Mouse (Mus musculus) CD8-positive naive resting alpha-beta T cell, adult 2 months (primary cell): ENCODE data around the gene Mrpl44.

Experiments used
- DNase-seq, 2 experiments: peaks; one replicate each; pipeline ENCODE4 v3.0.0; 2022; ENCODE audit warnings: low read depth in 2 of 2, low spot score in 2 of 2

Gene Mrpl44

DNA sequence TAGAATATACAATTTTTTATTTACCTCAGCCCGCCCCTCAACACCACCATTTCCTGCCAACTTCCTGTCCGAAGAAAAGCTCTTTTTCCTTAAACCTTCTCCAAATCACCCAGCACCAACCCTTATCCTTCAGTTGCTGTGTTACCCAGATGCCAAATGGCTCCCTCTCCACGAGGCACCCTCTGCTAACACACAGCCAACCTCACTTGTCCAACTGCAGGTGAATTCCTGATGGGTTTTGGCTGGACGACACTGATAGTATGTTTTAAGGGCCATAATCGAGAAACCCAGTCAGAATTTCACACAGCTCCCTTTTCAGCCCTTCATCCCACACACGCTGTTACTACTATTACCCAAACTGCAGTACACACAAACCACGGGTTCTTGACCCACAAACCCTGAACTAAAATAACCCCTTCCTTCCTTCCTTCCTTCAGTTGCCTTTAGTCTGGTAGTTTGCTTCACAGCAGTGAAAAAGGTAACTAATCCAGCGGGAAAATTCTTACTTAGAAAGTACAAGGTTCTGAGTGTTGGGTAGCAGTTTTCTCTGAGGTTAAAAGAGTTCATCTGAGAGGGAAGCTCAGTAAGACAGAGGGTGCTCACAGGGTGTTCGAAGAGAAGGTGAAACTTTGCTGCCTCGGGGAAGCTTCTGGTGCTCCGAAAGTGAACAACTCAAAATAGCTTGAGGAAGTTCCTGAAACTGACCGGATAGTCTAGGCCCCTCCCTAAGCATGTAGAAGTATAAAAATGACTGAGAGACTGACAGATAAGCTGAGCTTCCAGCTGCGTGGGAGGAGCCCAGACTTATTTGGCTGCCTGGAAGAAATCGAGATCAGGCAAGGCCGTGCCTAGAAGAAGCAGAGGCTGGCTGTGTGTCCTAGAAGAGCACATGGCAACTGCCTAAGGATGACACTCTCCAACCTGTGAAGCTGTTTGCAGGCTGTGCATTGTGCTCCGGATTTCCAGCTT is 13.3 kb upstream of the Mrpl44 start:
- DNase-seq: no peak

DNA sequence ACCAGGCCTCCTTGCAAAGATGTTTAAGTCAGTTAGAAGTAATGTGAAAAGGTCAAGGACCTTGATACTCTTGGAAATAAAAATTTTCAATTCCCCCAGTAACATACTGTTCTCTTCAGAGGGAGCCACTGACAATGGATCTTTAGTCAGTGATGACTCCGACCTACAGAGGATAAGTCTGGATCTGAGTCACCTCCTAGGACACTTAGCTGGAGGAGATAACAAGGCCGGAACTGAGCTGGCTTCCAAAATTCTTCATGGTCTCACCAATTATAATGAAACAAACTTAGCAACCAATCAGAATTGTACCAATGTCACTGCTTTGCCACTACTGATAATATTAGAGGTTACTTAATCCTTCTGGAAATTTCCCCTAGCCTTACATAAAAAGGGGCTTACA is 11.8 kb upstream of the Mrpl44 start:
- no peak for DNase-seq

DNA sequence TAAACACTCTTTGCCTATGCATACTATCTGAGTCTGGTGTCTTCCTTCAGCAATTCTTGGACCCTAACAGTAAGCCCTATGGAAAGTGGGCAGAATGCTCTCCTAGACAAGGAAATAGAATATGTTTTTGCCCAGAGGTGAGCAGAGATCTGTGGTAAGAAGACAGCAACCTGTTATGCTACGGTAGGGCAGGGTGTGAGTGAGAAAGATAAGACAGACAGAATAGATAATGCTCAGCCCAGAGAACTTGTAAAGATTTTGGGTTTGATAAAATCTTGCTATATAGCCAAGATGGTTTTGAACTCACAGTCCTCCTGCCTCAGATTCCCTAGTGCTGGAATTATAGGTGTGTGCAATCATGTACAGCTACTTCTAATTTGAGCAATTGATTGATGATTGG is 11.3 kb upstream of the Mrpl44 start:
- no peak for DNase-seq

DNA sequence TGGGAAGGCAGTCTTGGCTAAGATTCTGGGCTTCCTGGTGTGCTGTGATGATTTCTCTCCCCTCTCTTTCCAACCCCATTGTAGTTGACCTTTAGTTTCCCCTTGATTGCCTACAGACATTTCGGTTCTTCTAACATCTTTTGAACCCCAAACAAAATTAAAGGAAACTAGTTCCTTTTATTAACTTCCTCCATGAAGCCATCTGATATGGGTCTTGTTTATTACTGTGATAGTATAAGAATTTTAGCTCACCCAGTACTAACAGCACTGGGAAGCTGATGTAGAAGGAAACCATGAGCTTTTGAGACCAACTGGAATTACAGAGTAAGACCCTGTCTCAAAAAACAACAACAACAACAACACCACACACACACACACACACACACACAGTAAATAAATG is 7.6 kb upstream of the Mrpl44 start:
- DNase-seq: no peak

DNA sequence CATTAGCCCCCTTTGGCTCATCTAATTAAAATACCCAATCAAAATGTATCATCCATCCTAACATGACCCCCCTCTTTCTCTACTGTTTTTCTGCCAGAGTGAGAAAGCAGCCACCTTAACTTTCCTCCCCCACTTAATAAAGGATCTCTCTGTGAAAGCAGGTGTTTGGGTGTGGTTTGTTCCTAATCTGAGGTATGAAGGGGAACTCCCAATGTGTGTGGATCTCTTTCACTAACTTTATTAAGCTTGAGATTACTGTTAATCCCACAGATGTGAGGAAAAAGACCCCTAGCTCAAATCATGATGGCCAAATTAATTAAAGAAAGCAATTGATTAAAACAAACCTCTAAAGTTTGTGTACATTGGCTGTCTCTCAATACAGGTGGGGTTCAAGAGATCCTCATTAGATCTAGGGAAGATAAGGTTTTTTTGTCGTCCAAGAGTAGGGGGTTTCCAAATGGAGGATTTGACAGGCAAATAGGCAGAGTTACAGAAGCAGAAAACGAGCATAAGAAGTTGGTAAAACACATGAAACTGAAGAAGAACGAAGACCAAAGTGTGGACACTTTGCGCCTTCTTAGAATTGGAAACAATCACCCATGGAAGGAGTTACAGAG is 1.5 kb upstream of the Mrpl44 start:
- DNase-seq: no peak

DNA sequence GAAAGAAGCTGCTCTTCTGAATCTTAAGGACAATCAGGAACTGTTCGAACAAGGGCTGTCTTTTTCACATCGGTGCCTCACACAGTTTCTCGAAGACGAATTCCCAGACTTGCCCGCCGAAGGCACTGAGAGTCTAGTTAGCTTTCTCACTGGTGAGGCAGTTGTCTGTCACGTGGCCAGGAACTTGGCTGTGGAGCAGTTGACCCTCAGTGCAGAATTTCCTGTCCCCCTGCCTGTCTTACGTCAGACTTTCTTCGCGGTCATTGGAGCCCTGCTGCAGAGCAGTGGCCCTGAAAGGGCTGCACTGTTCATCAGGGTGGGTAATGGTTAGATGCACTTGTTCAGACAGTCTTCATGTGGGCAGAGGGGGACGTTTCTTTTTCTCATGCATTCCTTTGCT is 2.2 kb downstream of the Mrpl44 start:
- no peak for DNase-seq

DNA sequence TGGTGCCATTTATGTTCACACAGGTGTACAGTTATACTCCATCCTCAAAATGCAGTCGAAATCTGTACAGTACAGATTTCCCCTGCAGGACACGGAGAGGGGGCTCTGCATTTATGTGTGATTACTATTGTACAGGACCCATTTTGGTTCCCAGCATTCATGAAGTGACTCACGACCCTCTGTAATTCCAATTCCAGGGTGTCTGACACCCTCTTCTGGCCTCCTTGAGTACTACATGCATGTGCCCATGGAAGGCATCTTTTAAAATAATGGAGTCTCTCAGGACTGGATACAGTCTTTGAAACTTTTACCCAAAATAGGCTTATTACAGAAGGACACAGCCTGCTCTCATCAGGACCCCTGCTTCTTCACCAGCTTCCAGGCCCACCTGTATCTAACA is 6.6 kb downstream of the Mrpl44 start:
- peak in 1 of 2 experiments; percentile 16 for DNase-seq

DNA sequence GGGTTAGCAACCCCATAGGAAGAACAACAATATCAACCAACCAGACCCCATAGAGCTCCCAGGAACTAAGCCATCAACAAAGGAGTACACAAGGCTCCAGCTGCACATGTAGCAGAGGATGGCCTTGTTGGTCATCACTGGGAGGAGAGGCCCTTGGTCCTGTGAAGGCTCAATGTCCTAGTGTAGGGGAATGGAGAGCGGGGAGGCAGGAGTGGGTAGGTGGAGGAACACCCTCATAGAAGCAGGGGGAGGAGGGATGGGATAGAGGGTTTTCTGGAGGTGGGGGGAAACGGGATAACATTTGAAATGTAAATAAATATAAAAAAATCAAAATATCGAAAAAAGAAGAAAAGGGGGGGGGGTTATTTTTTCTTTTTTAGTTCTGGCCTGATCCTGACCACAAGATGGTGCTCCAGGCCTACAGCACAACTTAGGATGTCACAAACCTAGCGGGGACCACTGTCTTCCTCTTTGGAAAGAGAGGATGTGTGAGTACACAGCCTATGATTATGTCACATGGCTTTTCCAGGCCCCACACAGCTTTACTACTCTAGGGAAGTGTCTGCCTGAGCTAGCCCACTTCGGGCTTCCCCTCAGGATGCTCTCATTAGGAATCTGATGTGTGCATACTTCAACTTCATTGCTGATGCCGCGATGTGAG is 10.6 kb downstream of the Mrpl44 start:
- no peak for DNase-seq

DNA sequence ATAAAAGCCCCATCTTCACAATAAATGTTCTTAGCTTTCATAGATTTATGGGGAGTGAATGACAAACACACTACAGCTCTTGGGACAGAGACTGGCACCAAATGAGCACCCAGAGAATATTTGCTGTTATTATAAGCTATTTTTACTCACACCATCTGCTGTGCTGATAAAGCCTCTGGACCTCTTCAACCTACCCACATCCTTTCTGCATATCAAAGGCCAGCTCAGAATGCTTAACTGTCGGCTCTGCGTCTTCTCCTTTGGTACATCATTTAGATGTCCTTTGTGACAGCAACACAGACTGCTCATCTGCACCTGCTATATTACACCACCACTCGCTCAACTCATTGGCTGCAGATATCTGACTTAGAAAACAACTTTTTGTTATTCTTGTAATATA is 21.3 kb downstream of the Mrpl44 start:
- no peak for DNase-seq

DNA sequence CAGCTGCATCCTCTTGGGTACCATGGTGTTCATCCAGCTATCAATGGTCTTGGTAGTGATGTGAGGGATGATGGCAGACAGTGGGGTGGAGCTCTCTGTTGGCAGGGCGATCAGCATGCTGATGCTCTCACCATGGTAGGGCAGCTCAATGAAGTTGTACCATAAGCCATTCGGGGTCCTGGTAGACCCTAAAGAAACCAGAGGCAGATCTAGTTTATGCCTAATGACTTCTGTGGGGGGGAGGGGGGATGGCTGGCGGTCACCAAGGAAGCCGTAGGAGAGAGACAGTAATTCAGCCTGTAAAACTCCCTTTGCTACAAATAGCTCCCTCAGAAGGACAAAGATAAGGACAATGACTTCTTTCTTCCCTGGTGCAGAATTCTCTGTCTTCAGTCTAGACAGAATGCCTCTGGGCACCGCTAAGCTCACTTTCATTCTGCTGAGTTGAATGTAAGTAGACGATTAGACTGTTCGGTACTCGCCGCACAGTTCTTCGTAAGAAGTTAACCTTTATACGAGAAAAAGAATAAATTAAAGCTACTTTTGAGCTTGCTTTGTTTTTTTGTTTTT is 27.1 kb downstream of the Mrpl44 start:
- no peak for DNase-seq

DNA sequence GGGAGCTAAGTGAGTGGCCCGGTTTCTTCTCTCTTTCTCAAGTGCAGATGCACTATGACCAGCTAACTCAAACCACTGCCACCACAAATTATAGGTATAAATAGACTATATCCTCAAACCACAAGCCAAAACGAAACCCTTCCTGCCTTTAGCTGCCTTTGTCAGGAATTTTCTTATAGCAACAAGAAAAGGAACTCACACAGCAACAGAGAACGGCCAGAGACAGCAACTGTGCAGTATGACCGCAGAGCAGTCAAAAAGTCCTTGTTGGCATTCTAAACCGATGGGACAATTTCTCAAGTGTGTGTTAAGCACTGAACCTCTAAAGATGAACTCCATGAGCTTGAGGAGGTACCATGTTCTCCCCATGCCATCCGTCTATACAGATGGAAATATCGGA is 27.8 kb downstream of the Mrpl44 start:
- DNase-seq: no peak

DNA sequence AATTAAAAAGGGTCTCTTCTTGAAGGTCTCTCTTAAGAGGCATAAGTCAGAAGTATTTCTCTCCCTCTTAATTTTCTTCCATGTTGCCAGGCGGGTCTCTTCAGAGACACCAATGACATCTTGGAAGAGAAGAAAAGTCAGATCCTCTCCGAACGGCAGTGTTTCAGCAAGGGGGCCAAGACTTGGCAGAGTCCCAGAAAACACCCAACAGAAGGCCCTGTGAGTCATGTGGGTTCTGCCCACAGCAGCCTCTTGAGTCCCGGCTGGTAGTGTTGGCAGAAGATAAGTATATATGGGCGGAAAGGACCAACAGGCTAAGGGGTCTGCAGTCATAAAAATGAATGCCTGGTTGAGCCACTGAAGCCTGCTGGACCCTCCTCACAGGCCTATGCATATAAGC is 31.0 kb downstream of the Mrpl44 start:
- DNase-seq: no peak

DNA sequence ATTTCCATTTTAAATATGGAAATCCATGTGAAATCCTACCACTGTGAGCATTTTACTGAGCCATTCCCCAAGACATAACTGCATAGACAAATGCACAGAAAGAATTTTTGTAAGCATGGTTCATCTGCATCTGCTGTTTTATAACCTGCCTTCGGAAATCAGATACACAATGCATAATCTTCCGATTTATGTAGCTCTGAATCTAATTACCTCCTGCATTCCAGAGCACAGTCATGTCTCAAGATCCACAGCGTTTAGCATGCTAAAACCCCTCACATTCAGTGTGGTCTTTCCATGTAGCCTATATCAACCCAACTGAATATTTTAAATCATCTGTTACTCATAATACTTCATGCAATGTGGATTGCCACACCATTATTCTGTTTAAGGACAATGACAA is 33.6 kb downstream of the Mrpl44 start:
- no peak for DNase-seq

DNA sequence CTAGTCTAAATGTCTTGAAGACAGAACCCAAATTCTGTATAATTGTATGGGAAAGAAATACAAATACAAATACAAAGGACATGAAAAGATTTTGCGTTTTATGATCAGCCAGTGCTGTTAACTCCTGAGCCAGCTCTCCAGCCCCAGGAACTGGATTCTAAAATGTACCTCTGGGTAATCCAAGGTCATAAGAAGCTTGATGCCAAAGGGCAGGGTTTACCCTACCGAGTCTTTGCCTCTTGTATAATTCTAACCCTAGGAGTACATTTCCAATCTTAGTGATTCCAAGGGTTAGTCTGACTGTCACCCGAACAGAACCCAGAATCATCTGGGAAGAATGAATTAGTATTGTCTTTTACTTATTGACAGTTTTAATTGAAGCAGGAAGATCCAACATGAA is 39.6 kb downstream of the Mrpl44 start:
- DNase-seq: no peak

DNA sequence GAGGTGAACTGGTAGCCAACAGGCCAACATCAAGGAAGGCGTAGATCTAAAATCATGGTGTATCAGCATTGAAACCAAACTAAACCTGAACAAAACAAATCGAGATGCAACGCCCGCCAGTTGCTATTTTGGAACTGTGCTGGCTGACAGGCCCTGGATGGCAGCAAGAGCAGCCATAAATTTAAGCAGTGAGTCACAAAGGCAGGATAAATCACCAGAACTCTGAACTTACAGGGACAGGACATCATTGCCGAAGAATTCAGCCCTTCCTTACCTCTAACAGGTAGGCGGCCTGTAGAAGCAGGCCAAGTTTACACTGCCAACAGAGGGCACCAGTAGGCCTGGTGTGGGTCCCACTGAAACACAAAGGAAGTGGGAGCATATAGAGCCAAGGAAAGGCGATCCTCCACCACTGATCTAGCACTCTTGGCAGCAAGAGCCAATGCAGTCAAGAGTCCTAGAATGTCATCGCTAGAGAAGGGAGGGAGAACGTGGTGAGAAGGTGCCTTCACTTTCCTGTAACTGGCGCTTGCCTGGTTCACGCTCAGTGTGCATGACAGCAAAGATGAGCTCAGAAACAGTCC is 43.6 kb downstream of the Mrpl44 start:
- DNase-seq: no peak

DNA sequence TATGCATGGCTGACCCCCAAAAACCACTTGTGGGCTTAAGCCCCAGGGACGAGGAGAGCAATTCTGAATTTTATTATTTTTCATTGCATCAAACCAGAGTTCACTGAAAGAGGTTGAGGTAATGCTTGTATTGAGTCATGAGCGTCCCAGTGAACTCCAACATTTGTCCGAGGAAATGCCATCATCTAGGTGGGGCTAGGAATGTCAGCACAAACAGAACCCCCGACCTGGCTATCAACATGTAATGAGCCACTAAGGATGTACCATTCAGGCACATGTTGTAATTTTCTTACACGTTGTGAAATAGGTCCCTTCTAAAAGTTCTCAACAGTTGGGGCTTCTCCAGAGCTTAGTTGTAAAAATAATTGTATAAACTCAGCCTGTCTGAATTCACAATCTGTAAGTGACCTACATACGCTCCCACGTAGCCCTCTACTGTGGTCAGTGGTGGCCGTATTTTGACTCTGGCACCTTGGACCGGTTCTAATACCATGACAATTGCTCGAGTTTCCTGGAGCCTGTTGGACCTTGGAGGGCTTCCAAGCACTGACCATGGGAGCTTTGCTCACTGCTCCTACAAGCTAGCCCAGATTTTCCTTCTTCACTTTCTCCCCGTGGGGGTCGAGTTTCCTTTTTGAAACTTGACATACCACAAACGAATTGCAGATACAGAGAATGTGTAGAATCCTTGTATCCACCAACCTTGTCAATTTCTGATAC is 47.1 kb downstream of the Mrpl44 start:
- DNase-seq: no peak

DNA sequence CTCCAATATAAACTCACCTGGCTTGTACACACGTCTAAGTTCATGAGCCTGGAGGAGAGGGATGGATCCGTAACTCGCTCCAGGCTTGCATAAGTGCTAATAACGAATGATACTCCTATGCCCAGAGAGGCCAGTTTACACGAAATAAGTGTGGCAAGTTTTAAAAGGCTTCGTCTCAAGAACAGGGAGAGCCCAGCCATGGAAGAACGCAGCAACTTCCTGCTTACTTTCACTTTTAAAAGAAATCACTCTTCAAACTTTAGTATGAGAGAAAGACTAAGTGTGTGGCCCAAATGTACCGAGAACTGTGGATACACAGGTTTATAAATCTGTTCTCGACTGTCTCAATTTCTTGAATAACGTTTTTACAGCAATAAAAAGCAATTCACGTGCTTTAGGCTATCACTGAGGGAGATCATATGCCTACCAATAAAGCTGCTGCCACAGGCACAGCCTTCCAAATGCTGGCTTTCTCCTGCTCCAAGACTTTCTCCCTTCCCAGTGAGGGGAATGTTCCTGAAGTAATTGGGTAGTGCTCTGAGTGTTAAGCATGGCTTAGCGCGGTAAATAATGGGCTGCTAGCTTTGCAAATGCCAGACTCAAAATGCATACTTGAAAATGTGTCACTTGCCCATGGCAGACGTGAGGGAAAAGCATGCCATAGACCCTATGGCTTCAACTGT is 48.3 kb downstream of the Mrpl44 start:
- no peak for DNase-seq
